Mouse (Mus musculus) MEL (cell line): ENCODE results near the gene Kifap3.

Source experiments
- CTCF ChIP-seq, 3 experiments: IDR thresholded peaks in 2 of 3; conservative IDR thresholded peaks in 1 of 3; 2 replicates each; pipeline ENCODE4 v1.5.1; 2011 to 2012; ENCODE audit warnings: low read length in 3 of 3, low read depth in 2 of 3, mild to moderate bottlenecking in 2 of 3, improper control_type of control experiment in 1 of 3, inconsistent platforms in 1 of 3, mixed read lengths in 1 of 3, moderate library complexity in 1 of 3; ENCODE audit not compliant: control insufficient read depth in 1 of 3, insufficient read depth in 1 of 3, poor library complexity in 1 of 3, severe bottlenecking in 1 of 3
- E2F4 ChIP-seq: IDR thresholded peaks from 2 replicates; pipeline ENCODE4 v1.6.1; 2011; ENCODE audit warnings: low read depth, low read length, improper control_type of control experiment, borderline replicate concordance
- MYB ChIP-seq: IDR thresholded peaks from 2 replicates; pipeline ENCODE4 v1.6.1; 2011; ENCODE audit warnings: mild to moderate bottlenecking, low read depth, low read length, improper control_type of control experiment
- MYC ChIP-seq: IDR thresholded peaks from 2 replicates; pipeline ENCODE4 v1.6.1; 2011; ENCODE audit warnings: low read depth, mild to moderate bottlenecking, low read length, improper control_type of control experiment, moderate library complexity
- POLR2A ChIP-seq, 2 experiments: IDR thresholded peaks; 2 replicates each; pipeline ENCODE4 v1.6.1; 2011 to 2012; ENCODE audit warnings: low read length in 2 of 2, mild to moderate bottlenecking in 2 of 2, control low read depth in 1 of 2, improper control_type of control experiment in 1 of 2, low read depth in 1 of 2, moderate library complexity in 1 of 2; ENCODE audit not compliant: control insufficient read depth in 1 of 2, insufficient read depth in 1 of 2, poor library complexity in 1 of 2
- POLR2AphosphoS2 ChIP-seq: IDR thresholded peaks from 2 replicates; pipeline ENCODE4 v1.6.1; 2011; ENCODE audit warnings: low read length, improper control_type of control experiment
- RAD21 ChIP-seq: IDR thresholded peaks from 2 replicates; pipeline ENCODE4 v1.6.1; 2011; ENCODE audit warnings: mild to moderate bottlenecking, low read depth, low read length, improper control_type of control experiment
- RCOR1 ChIP-seq: IDR thresholded peaks from 2 replicates; pipeline ENCODE4 v1.6.1; 2012; ENCODE audit warnings: low read depth, mild to moderate bottlenecking, inconsistent platforms, low read length, improper control_type of control experiment
- USF1 ChIP-seq: IDR thresholded peaks from 2 replicates; pipeline ENCODE4 v1.6.1; 2014; ENCODE audit warnings: low read depth, mild to moderate bottlenecking, inconsistent platforms, low read length, improper control_type of control experiment, moderate library complexity

GRCm38 (mm10) chr1:163840555-163840954 lies 61.2 kb downstream of the Kifap3 start:
- no peak for TF ChIP-seq CTCF (IDR thresholded peaks at IDR 0.05 in 2 of 3, conservative IDR thresholded peaks at IDR 0.05 in 1 of 3; ENCODE audit: control insufficient read depth in 1 of 3, insufficient read depth in 1 of 3, low read depth in 2 of 3, low read length in 3 of 3, poor library complexity in 1 of 3, severe bottlenecking in 1 of 3)
- TF ChIP-seq E2F4 = no peak
- no peak for TF ChIP-seq MYC
- TF ChIP-seq RCOR1 = no peak
- TF ChIP-seq MYB = no peak
- TF ChIP-seq POLR2A (IDR thresholded peaks at IDR 0.05; ENCODE audit: control insufficient read depth in 1 of 2, insufficient read depth in 1 of 2, low read depth in 1 of 2, low read length in 2 of 2, poor library complexity in 1 of 2) = no peak
- TF ChIP-seq POLR2AphosphoS2 = no peak
- TF ChIP-seq USF1 = no peak
- TF ChIP-seq RAD21 = no peak
